13 mouse cellular contexts compared by ENCODE assay signal in the genomic region with DNA sequence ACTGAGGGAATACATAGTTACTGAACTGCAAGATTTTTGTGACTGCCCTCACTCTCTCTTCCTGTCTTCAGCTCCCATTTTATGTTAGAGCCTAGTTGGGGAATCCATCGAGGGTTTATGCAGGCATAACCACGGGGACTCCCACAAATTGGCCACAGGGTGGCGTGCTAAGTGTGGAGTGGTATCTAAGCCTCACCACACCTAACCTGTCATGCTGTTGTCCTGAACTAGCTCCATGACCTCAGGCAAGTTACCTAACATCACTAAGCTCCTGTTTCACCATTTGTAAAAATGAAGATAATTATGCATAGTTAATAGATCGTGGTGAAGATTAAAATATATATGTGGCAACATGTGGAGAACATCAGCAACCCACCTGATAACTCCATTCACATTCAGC.
A peak's percentile ranks its signal among the peaks of the same experiment; 100 is the strongest.
DNase-seq lines count a peak whose midpoint lies in the region; TF ChIP-seq lines count a peak whose summit lies in the region.
"Had no signal": no experiment of that assay in that cellular context is flagged by ENCODE, and none has a peak within 500 bp of the region (broad histone marks: within the 10 kb centered on the region; RNA-seq: fewer than 3 reads in every experiment).

No protein-coding gene starts in this region.

- no peak overlapping the region for H3K4me3 ChIP-seq in ES-E14 (ENCODE audit: insufficient read depth in 1 of 2, low read depth in 1 of 2, low read length in 2 of 2, poor library complexity in 1 of 2, severe bottlenecking in 1 of 2)
- H3K4me3 ChIP-seq: intestine, embryonic 15.5 days; liver, embryonic 13.5 days; midbrain, embryonic 12.5 days; neural tube, embryonic 12.5 days; stomach, embryonic 15.5 days had no signal

- no peaks in the 10 kb centered on the region for H3K4me1 ChIP-seq in ES-E14 (ENCODE audit: control insufficient read depth in 2 of 2, insufficient read depth in 2 of 2, low read length in 2 of 2, poor library complexity in 1 of 2)
- H3K4me1 ChIP-seq: intestine, embryonic 15.5 days; liver, embryonic 13.5 days; midbrain, embryonic 12.5 days; neural tube, embryonic 12.5 days; stomach, embryonic 15.5 days had no signal

- peak; percentile 23 for DNase-seq in kidney, adult 9 months
- no peak for DNase-seq in kidney, adult 18-20 months
- DNase-seq in ES-E14 (ENCODE audit: low read depth, low spot score) (no peak), adipocyte (ENCODE audit: low spot score) (no peak)
- peak; percentile 9 for DNase-seq in adrenal gland, postnatal 25 days
- peak; percentile 7 for DNase-seq in lung, postnatal 14 days
- DNase-seq in testis, postnatal 10 days (ENCODE audit: low spot score) = no peak
- DNase-seq: liver, embryonic 13.5 days; right cerebral cortex, adult 18-20 months had no signal

- H3K36me3 ChIP-seq in ES-E14 (ENCODE audit: control insufficient read depth, insufficient read depth, low read length, poor library complexity, severe bottlenecking) = no peaks in the 10 kb centered on the region
- H3K36me3 ChIP-seq: intestine, embryonic 15.5 days; liver, embryonic 13.5 days; midbrain, embryonic 12.5 days; neural tube, embryonic 12.5 days; stomach, embryonic 15.5 days had no signal

- no peak overlapping the region for H3K27ac ChIP-seq in ES-E14 (ENCODE audit: insufficient read depth, low read depth, low read length, poor library complexity, severe bottlenecking)
- H3K27ac ChIP-seq: intestine, embryonic 15.5 days; liver, embryonic 13.5 days; midbrain, embryonic 12.5 days; neural tube, embryonic 12.5 days; stomach, embryonic 15.5 days had no signal

- no peaks in the 10 kb centered on the region for H3K9me3 ChIP-seq in ES-E14 (ENCODE audit: control insufficient read depth, insufficient read depth, low read depth, low read length)
- H3K9me3 ChIP-seq: intestine, embryonic 15.5 days; liver, embryonic 13.5 days; midbrain, embryonic 12.5 days; neural tube, embryonic 12.5 days; stomach, embryonic 15.5 days had no signal

- in situ Hi-C loops in ES-E14 (cut with MboI; ENCODE audit: low sequenced_read_pairs in 2 of 2, unreplicated experiment in 2 of 2) = no loop called here

- no peak overlapping the region for H3K9ac ChIP-seq in ES-E14 (ENCODE audit: insufficient read depth, low read depth, low read length, poor library complexity, severe bottlenecking)
- H3K9ac ChIP-seq: intestine, embryonic 15.5 days; liver, embryonic 13.5 days; midbrain, embryonic 12.5 days; neural tube, embryonic 12.5 days; stomach, embryonic 15.5 days had no signal

TF ChIP-seq in ES-E14, 5 proteins besides CTCF, POLR2A, EP300 and RAD21:
- TF ChIP-seq ZC3H11A (IDR thresholded peaks at IDR 0.05; ENCODE audit: borderline replicate concordance, low read depth, low read length) (peak; percentile 8; the same call in 1 of the 2 replicates), HCFC1 (IDR thresholded peaks at IDR 0.05; ENCODE audit: borderline replicate concordance, insufficient read depth, low read length) (no peak), MAFK (IDR thresholded peaks at IDR 0.05; ENCODE audit: insufficient read depth, low read depth, low read length) (no peak)

Comparison
In these comparisons a context has a peak if more than half of its experiments do, and no peak if none do; other contexts are left out.
1. DNase-seq: peak in kidney, adult 9 months (single experiment), adrenal gland, postnatal 25 days (single experiment) and lung, postnatal 14 days (single experiment); none in kidney, adult 18-20 months (single experiment), ES-E14 (single experiment), testis, postnatal 10 days (single experiment) and adipocyte (single experiment).